Mouse (Mus musculus): ENCODE data around the gene Arhgap17.

DNA sequence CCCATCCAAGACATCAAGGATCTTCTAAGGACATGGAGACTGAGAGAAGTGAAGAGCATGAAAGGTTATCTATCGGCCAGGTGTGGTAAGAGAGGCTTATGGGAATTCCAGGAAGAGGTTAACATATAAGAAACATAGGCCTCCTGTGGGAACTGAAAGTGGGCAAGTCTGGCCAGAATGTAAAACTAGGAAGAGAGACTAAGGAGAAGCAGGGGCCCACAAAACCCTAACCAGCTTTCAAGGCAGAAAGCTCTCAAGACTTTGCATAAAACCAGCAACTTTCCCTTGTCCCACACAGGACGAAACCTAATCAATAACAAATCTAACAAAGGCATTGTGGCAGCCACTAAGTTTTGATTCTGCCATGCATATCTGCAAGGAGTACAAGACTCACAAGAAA, 1.5 kb downstream of the Arhgap17 start:
- TF ChIP-seq CTCF (IDR thresholded peaks at IDR 0.05; ENCODE audit: insufficient read depth, low read length) (no peak), POLR2A (IDR thresholded peaks at IDR 0.05; ENCODE audit: borderline replicate concordance, extremely low read depth, low read depth, low read length) (no peak)

Data from lung, adult 2 months (tissue).